Mouse (Mus musculus): ENCODE measurements around the gene Ipo5. TPM values are rescaled to one million over a fixed set of nuclear protein-coding genes. Genes with fewer than 3 reads are reported as not detected.

Ipo5 gene
- 53.8 and 59.6 TPM in 2 replicates for polyA plus RNA-seq (2015; fragmentation: Nextera tagmentation; extraction: Ambion mirVana)

DNA sequence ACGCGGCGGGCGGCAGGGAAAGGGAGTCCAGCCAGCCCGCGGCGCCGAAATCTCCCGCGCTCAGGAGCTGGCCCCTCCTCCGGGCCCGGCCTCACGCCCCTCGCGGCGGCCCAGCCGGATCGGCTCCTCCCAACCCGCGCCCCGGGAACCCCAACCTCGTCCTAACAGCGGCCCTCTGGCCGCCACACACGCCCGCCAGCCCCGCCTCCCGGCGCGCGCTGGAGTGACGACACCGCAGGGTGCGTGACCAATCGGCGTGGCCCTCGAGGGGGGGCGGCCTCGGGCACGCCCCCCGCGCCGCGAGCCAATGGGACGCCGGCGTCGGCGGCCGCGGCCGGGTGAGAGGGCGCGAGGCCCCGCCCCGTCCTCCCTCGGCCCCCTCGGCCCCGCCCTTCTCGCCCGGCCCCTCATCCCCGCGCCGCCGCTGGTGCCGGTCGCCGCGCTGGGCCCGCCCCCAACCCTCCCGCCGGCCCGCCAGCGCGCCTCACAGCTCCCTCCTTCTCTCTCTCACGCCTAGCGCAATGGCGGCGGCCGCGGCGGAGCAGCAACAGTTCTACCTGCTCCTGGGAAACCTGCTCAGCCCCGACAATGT is at the start of gene Ipo5:
Gene Ipo5, plus strand, starts transcription at position 492 of the 592 bp plus-strand sequence.
- peak within 1 kb of the TSS; percentile 91 for H3K9ac ChIP-seq (ENCODE audit: low read depth, low read length)
- WGBS = under 1% methylated on average over 48 of the region's 83 CpGs

DNA sequence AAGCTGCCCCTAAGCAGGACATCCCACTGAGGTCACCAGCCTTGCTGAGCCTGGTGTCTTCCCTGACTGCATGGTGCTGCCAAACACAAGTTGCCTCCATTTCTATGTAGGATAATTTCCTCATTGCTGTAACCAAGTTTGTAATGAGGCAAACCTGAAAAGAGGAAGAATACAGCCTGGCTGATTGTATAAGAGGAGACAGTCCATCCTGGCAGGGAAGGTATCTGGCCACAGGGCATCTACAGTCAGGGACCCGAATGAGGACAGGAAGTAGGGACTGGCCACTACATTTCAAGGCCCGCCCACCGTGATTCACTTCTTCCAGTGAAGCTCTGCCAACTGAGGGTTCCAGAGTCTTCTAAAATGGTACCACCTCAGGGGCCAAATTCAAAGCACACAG is 47.8 kb upstream of the Ipo5 start:
- Histone ChIP-seq H3K4me1 (ENCODE audit: control insufficient read depth, insufficient read depth, low read depth, low read length) (no peaks in the 10 kb centered on the region), H3K36me3 (ENCODE audit: control insufficient read depth, insufficient read depth, low read length) (no peaks in the 10 kb centered on the region), H3K9me3 (ENCODE audit: control insufficient read depth, low read length) (0 out of 2 replicates have a peak, but pooled peaks cover under 1% of the 10 kb centered on the region), H3K4me2 (ENCODE audit: low read length) (no peak overlapping the region), H3K4me3 (ENCODE audit: low read length) (no peak overlapping the region), H3K9ac (ENCODE audit: low read depth, low read length) (no peak overlapping the region), H3K27me3 (replicated peaks; ENCODE audit: control insufficient read depth, insufficient read depth, low read length) (no peaks in the 10 kb centered on the region), H3K27ac (ENCODE audit: low read depth, low read length) (no peak overlapping the region)
- 85% methylated on average over 3 of the region's 3 CpGs for WGBS
- no peak for ATAC-seq

More for the DNA sequence above, at the start of gene Ipo5:
- peak within 1 kb of the TSS; percentile 95 for H3K4me3 ChIP-seq (ENCODE audit: low read length)
- H3K9me3 ChIP-seq (ENCODE audit: control insufficient read depth, low read length) = no peaks in the 10 kb centered on the region
- H3K27ac ChIP-seq (ENCODE audit: low read depth, low read length) = peak within 1 kb of the TSS; percentile 93
- peak within 1 kb of the TSS; percentile 94 for H3K4me2 ChIP-seq (ENCODE audit: low read length)
- no peaks in the 10 kb centered on the region for H3K36me3 ChIP-seq (ENCODE audit: control insufficient read depth, insufficient read depth, low read length)
- H3K4me1 ChIP-seq (ENCODE audit: control insufficient read depth, insufficient read depth, low read depth, low read length) = peaks cover 13% of the 10 kb centered on the region
- H3K27me3 ChIP-seq (replicated peaks; ENCODE audit: control insufficient read depth, insufficient read depth, low read length) = no peaks in the 10 kb centered on the region
- ATAC-seq = peak; percentile 96

DNA sequence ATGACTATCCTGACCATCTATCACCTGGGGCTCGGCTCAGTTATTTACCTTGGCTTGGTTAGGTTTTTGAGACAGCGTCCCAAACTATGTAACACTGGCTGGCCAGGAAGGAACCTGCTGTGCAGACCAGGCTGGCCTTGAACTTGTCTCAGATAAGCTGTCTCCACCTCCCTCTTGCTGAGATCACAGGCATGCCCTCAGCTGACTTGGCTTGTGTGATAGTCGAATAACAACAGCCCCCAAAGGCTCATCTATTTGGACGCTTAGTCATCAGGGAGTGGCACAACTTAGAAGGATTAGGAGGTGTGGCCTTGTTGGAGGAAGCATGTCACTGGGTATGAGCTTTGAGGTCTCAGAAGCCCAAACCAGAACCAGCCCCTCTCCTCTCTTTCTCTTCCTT is 46.1 kb upstream of the Ipo5 start:
- 90% methylated on average over 4 of the region's 4 CpGs for WGBS

DNA sequence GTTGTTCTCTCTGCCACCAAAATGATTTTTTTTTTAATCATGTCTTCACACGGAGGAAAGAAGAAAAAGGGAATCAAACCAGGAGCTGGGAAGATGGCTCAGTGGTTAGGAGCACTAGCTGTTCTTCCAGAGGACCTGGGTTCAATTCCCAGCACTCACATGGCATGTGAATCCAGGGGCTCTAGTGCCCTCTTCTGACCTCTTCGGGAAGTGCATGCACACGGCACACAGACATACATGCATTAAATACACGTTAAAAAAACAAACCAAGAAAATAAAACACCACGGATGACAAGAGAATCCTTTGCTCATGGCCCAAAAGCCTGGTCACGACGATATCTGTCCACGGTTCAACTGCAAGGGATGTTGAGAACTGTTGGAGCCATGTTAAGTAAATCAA is 44.5 kb upstream of the Ipo5 start:
- WGBS = 97% methylated on average over 8 of the region's 8 CpGs
- ATAC-seq = no peak
- no peak overlapping the region for H3K4me3 ChIP-seq (ENCODE audit: low read length)

More for the DNA sequence above, 46.1 kb upstream of the Ipo5 start:
- Histone ChIP-seq H3K9ac (ENCODE audit: low read depth, low read length) (no peak overlapping the region), H3K4me1 (ENCODE audit: control insufficient read depth, insufficient read depth, low read depth, low read length) (no peaks in the 10 kb centered on the region), H3K4me2 (ENCODE audit: low read length) (no peak overlapping the region), H3K4me3 (ENCODE audit: low read length) (no peak overlapping the region), H3K36me3 (ENCODE audit: control insufficient read depth, insufficient read depth, low read length) (no peaks in the 10 kb centered on the region), H3K27ac (ENCODE audit: low read depth, low read length) (no peak overlapping the region), H3K27me3 (replicated peaks; ENCODE audit: control insufficient read depth, insufficient read depth, low read length) (no peaks in the 10 kb centered on the region), H3K9me3 (ENCODE audit: control insufficient read depth, low read length) (no peaks in the 10 kb centered on the region)
- no peak for ATAC-seq

DNA sequence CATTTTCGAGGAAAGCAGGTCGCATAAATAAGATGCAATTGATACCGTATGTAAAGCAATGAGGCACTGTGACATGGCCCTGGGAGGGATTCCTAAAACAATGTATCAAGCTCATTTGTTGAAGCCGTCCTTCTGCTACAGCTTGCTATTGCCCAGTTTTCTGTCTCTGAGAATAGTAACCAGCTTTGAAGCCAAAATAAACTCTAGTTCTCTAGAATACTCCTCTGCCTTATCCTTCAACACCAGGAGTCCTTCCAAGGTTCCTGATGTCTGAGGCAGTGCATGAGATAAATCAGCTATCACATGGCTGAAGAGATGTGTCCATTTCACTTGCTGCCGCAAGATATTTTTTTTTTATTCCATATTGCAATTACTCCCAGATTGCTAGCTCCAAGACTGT is 43.9 kb upstream of the Ipo5 start:
- Histone ChIP-seq H3K9me3 (ENCODE audit: control insufficient read depth, low read length) (no peaks in the 10 kb centered on the region), H3K4me3 (ENCODE audit: low read length) (no peak overlapping the region), H3K4me1 (ENCODE audit: control insufficient read depth, insufficient read depth, low read depth, low read length) (no peaks in the 10 kb centered on the region), H3K4me2 (ENCODE audit: low read length) (no peak overlapping the region), H3K27ac (ENCODE audit: low read depth, low read length) (no peak overlapping the region), H3K27me3 (replicated peaks; ENCODE audit: control insufficient read depth, insufficient read depth, low read length) (no peaks in the 10 kb centered on the region), H3K36me3 (ENCODE audit: control insufficient read depth, insufficient read depth, low read length) (no peaks in the 10 kb centered on the region), H3K9ac (ENCODE audit: low read depth, low read length) (no peak overlapping the region)
- no peak for ATAC-seq
- WGBS = 87% methylated on average over 5 of the region's 5 CpGs

More for the DNA sequence above, 44.5 kb upstream of the Ipo5 start:
- no peaks in the 10 kb centered on the region for H3K36me3 ChIP-seq (ENCODE audit: control insufficient read depth, insufficient read depth, low read length)
- no peaks in the 10 kb centered on the region for H3K27me3 ChIP-seq (replicated peaks; ENCODE audit: control insufficient read depth, insufficient read depth, low read length)
- H3K9ac ChIP-seq (ENCODE audit: low read depth, low read length) = no peak overlapping the region
- no peaks in the 10 kb centered on the region for H3K9me3 ChIP-seq (ENCODE audit: control insufficient read depth, low read length)
- no peaks in the 10 kb centered on the region for H3K4me1 ChIP-seq (ENCODE audit: control insufficient read depth, insufficient read depth, low read depth, low read length)
- no peak overlapping the region for H3K4me2 ChIP-seq (ENCODE audit: low read length)
- H3K27ac ChIP-seq (ENCODE audit: low read depth, low read length) = no peak overlapping the region

DNA sequence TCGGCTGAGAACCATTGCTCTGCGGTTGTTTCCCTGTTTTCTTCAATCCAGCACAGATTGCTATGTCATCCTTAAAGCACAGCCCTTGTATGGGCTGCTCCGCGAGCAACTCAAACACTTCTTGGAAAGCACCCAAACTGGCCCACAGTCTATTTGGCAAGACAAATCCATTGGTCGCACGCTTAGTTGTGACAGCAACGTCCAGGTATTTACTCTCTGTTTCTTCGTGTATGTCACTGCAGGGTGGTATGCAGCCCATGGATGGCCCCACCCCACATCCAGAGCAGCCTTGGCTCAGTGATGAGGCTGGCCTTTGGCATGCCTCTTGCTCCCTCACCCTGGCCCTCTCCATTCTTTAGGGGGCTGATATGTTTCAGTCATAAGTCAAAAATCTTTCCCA is 42.5 kb upstream of the Ipo5 start:
- no peak overlapping the region for H3K9ac ChIP-seq (ENCODE audit: low read depth, low read length)
- no peak overlapping the region for H3K27ac ChIP-seq (ENCODE audit: low read depth, low read length)
- H3K4me2 ChIP-seq (ENCODE audit: low read length) = no peak overlapping the region
- peak; percentile 60; the same call in 1 of the 2 replicates for ATAC-seq
- H3K36me3 ChIP-seq (ENCODE audit: control insufficient read depth, insufficient read depth, low read length) = no peaks in the 10 kb centered on the region
- no peaks in the 10 kb centered on the region for H3K27me3 ChIP-seq (replicated peaks; ENCODE audit: control insufficient read depth, insufficient read depth, low read length)
- no peaks in the 10 kb centered on the region for H3K4me1 ChIP-seq (ENCODE audit: control insufficient read depth, insufficient read depth, low read depth, low read length)
- WGBS = 35% methylated on average over 8 of the region's 8 CpGs
- no peak overlapping the region for H3K4me3 ChIP-seq (ENCODE audit: low read length)
- H3K9me3 ChIP-seq (ENCODE audit: control insufficient read depth, low read length) = no peaks in the 10 kb centered on the region

DNA sequence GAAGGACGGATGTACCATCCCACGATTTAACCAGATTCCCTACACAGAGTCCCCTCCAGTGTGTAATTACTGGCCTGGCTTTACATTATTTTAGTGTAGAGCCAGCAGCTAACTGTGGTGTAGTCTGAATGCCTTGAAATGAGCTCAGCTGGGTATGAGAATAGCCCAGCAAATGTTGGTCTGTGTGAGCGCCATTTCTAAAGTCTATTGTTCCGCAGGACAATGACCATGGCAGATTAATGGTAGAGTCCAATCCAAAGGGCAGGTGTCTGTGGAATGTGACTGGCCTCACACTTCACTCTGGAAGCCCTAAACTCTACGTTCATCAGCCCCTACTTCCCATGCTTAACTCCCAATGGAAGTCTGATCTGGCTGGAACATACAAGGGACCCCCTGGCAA is 40.3 kb upstream of the Ipo5 start:
- Histone ChIP-seq H3K9me3 (ENCODE audit: control insufficient read depth, low read length) (no peaks in the 10 kb centered on the region), H3K27ac (ENCODE audit: low read depth, low read length) (no peak overlapping the region), H3K9ac (ENCODE audit: low read depth, low read length) (no peak overlapping the region), H3K27me3 (replicated peaks; ENCODE audit: control insufficient read depth, insufficient read depth, low read length) (no peaks in the 10 kb centered on the region), H3K4me1 (ENCODE audit: control insufficient read depth, insufficient read depth, low read depth, low read length) (no peaks in the 10 kb centered on the region), H3K4me2 (ENCODE audit: low read length) (no peak overlapping the region), H3K36me3 (ENCODE audit: control insufficient read depth, insufficient read depth, low read length) (no peaks in the 10 kb centered on the region), H3K4me3 (ENCODE audit: low read length) (no peak overlapping the region)
- ATAC-seq = no peak
- WGBS = 48% methylated on average over 5 of the region's 5 CpGs

DNA sequence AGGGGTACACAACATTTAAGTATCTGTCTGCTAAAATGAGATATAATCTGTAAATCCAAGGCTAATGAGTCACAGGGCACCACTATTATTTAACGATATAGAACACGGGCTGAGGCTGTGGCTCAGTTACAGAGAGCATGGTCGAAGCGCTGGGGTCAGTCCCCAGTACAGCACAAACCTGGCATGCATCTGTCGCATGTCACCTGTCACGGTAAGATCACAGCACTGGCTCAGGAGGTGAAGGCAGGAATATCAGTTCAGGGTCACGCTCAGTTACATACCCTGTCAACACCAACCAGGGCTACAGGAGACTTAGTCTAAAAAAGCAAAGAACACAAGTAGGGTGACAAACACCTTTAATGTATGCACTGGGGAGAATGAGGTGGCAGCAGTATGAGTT is 36.6 kb upstream of the Ipo5 start:
- Histone ChIP-seq H3K27me3 (replicated peaks; ENCODE audit: control insufficient read depth, insufficient read depth, low read length) (no peaks in the 10 kb centered on the region), H3K36me3 (ENCODE audit: control insufficient read depth, insufficient read depth, low read length) (no peaks in the 10 kb centered on the region), H3K27ac (ENCODE audit: low read depth, low read length) (no peak overlapping the region), H3K9me3 (ENCODE audit: control insufficient read depth, low read length) (no peaks in the 10 kb centered on the region), H3K4me2 (ENCODE audit: low read length) (no peak overlapping the region), H3K4me1 (ENCODE audit: control insufficient read depth, insufficient read depth, low read depth, low read length) (no peaks in the 10 kb centered on the region), H3K4me3 (ENCODE audit: low read length) (no peak overlapping the region), H3K9ac (ENCODE audit: low read depth, low read length) (no peak overlapping the region)
- WGBS = 91% methylated on average over 7 of the region's 7 CpGs
- ATAC-seq = no peak

DNA sequence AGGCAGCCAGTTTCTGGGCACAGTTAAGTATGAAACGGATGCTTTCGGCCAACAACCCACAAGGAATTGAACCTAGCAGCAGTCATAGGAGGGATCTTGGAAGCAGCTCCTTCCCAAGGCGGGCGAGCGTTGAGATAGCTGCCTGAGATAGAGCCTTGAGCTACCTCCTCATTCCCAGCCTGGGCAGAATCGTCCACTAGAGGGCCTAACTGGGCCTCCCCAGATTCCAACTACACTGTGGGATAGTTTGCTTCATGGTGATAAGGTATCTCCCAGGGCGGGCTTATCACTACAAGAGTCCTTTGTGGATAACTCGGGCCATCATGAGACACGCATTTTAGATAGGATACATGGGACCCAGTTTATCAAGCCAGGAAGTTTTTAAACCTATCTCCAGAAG is 35.9 kb upstream of the Ipo5 start:
- ATAC-seq = no peak
- H3K9ac ChIP-seq (ENCODE audit: low read depth, low read length) = no peak overlapping the region
- H3K4me1 ChIP-seq (ENCODE audit: control insufficient read depth, insufficient read depth, low read depth, low read length) = no peaks in the 10 kb centered on the region
- H3K4me2 ChIP-seq (ENCODE audit: low read length) = no peak overlapping the region
- no peaks in the 10 kb centered on the region for H3K9me3 ChIP-seq (ENCODE audit: control insufficient read depth, low read length)
- H3K27ac ChIP-seq (ENCODE audit: low read depth, low read length) = no peak overlapping the region
- 78% methylated on average over 9 of the region's 9 CpGs for WGBS
- H3K36me3 ChIP-seq (ENCODE audit: control insufficient read depth, insufficient read depth, low read length) = no peaks in the 10 kb centered on the region
- H3K27me3 ChIP-seq (replicated peaks; ENCODE audit: control insufficient read depth, insufficient read depth, low read length) = no peaks in the 10 kb centered on the region
- no peak overlapping the region for H3K4me3 ChIP-seq (ENCODE audit: low read length)

All from hindbrain, embryonic 16.5 days (tissue).